Mouse (Mus musculus) thymus, postnatal 0 days (tissue): Measurements from ENCODE around the gene Prss42. TPM values are rescaled to one million over a fixed set of nuclear protein-coding genes. Genes with fewer than 3 reads are reported as not detected.

Experiments used
- polyA plus RNA-seq: library from polyadenylated mRNA; unstranded; fragments of >200 nt; fragmentation: Nextera tagmentation; extraction: Ambion mirVana; gene quantifications from 2 replicates; pipeline ENCODE4 v1.2.1, GENCODE M21; 2015

Prss42 gene
- polyA plus RNA-seq, 1 experiment from 2014 or later: not detected

Other genes with a start within 250 kb of the Prss42 start
- 4.3 and 5.3 TPM in 2 replicates for gene Nradd, start 173.7 kb upstream of the Prss42 start, polyA plus RNA-seq
- 15.7 and 19.1 TPM in 2 replicates for gene Nbeal2, start 144.0 kb upstream of the Prss42 start, polyA plus RNA-seq
- 210 and 226 TPM in 2 replicates for gene Ccdc12, start 141.7 kb upstream of the Prss42 start, polyA plus RNA-seq
- 0.94 and 1.4 TPM in 2 replicates for gene Myl3, start 56.3 kb upstream of the Prss42 start, polyA plus RNA-seq
- gene Pth1r, start 51.0 kb upstream of the Prss42 start, polyA plus RNA-seq: 2.6 and 2.9 TPM in 2 replicates
- gene Prss44, start 15.8 kb downstream of the Prss42 start, polyA plus RNA-seq: 0.14 TPM in 1 of 2 replicates, not detected in the other
- not detected in 2 replicates for gene Prss43, start 28.5 kb downstream of the Prss42 start, polyA plus RNA-seq
- gene Prss45, start 36.4 kb downstream of the Prss42 start, polyA plus RNA-seq: not detected in 2 replicates
- gene Prss46, start 46.3 kb downstream of the Prss42 start, polyA plus RNA-seq: not detected in 2 replicates
- 0.14 and 0.18 TPM in 2 replicates for gene Prss50, start 59.8 kb downstream of the Prss42 start, polyA plus RNA-seq
- 3.7 and 4.9 TPM in 2 replicates for gene Als2cl, start 81.7 kb downstream of the Prss42 start, polyA plus RNA-seq
- 6.2 and 7.1 TPM in 2 replicates for gene Tmie, start 81.9 kb downstream of the Prss42 start, polyA plus RNA-seq
- gene Fam240a, start 118.7 kb downstream of the Prss42 start, polyA plus RNA-seq: 0.67 and 0.82 TPM in 2 replicates
- gene Tdgf1, start 148.0 kb downstream of the Prss42 start, polyA plus RNA-seq: 0.52 and 0.69 TPM in 2 replicates
- gene Lrrc2, start 153.4 kb downstream of the Prss42 start, polyA plus RNA-seq: 0.08 and 0.38 TPM in 2 replicates
- gene Rtp3, start 192.4 kb downstream of the Prss42 start, polyA plus RNA-seq: 0.14 and 0.20 TPM in 2 replicates
- gene Ltf, start 221.1 kb downstream of the Prss42 start, polyA plus RNA-seq: 2.4 and 8.0 TPM in 2 replicates